Mouse (Mus musculus) neutrophil, adult 5-6 weeks (primary cell): ENCODE results near the gene Slc27a3. TPM values are rescaled to one million over a fixed set of nuclear protein-coding genes. Genes with fewer than 3 reads are reported as not detected.

Experiments
- ATAC-seq: fragments of 151-379, 151-347 bp; 2 replicates; pipeline ENCODE4 v1.8.0; 2017; ENCODE audit warnings: mild to moderate bottlenecking, moderate TSS enrichment; ENCODE audit not compliant: insufficient number of reproducible peaks, poor library complexity, low FRiP score, severe bottlenecking; ENCODE audit errors: extremely low read depth
- total RNA-seq: library from RNA; stranded (forward); fragments of 200-1000 nt; gene quantifications from 2 replicates; pipeline ENCODE4 v1.2.3, GENCODE M21; 2017

Gene Slc27a3
- total RNA-seq, 1 experiment from 2014 or later = 0.35 TPM

GRCm38 (mm10) chr3:90395629-90396028 lies 5.9 kb upstream of the Slc27a3 start:
- no peak for ATAC-seq

GRCm38 (mm10) chr3:90392661-90393060 lies 2.9 kb upstream of the Slc27a3 start:
- no peak for ATAC-seq

DNA sequence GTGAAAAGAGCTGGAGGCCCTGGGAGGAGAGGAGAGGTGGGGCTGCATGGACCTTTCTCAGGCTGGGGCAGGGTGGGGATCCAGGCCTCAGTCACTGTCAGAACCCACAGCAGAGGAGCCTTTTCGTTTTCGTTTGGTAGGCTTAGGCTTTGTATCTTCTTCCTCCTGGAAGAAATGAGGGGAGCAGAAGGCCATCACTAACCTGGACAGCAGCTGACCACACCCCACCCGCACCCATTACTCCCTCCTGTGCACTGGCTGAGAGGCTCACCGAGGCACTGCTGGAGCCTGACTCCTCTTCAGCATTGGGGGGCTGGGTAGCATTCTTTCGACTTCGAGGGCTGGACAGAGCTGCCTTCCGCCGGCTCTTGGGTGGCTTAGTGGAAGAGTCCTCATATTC lies 2.2 kb upstream of the Slc27a3 start:
- ATAC-seq = no peak

GRCm38 (mm10) chr3:90391004-90391403 lies 1.3 kb upstream of the Slc27a3 start:
- no peak for ATAC-seq

DNA sequence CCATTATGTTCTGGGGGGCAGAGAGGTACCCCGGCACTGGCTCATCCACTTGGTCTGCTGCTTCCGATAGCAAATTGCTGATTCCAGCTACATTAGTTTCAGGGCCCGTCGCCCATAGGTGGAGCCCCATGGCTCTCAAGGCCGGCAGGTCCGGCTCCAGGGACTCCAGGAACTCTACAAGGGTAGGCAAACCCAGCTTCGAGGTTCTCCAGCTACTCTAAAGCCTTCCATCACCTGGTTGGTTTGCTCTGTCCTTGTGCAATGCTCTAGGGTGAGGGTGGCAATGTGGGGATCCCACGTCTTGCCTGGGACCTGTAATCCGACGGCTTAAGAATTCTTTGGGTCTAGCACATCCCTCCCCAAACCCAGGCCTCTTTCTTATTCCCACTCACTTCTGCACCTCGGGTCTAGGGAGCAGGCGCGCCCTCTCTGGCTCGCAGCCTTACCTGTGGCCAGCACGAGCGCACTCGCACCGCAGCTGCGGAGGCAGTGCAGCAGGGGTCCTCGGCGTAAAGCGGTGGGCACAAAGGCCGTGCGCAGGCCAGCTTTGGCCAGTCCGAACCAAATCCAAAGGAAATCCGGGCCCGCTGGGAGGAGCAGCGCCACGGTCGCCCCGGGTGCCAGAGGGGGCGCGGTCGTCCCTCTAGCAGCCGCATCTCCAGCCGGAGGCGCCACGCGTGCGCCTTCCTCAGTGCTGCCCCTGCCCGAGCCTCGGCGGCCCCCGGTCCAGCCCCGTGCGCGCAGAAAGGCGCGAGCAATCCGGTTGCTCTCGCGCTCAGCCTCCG lies 820 bp downstream of the Slc27a3 start:
- no peak for ATAC-seq

DNA sequence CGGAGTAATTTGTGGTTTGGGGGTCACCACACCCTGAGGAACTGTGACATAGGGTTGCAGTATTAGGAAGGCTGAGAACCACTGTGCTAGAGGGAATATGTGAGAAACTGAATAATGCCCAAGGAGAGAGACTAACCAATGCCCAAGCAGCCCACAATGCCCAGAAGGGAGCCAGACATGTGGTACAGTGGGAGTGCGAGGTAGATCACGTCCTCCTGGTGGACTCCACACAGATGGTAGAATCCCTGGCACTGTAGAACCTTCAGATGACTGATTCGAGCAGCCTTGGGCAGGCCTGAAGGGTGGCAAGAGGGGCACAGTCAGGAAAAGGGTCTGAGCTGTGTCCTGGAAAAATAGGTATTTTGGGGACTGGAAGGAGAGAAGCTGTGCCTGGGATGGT lies 1.5 kb downstream of the Slc27a3 start:
- ATAC-seq = no peak

DNA sequence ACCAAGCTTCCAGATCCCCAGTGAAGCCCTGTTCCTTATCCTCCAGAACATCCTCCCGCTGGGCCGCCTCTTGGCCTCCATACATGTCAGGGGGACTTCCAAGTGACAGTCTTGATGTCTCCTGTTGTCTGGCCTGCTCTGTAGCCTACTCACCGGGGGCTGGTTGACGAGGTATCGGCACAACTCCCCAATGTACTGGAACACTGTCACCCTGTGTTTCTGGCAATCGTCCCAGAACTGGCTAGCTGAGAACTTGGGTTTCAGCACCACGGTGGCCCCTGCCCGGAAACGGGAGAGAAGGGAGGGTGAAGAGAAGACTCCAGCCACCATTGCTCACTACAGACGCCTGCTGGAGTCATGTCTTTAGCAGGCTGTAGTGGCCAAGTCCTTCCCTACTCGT lies 2.3 kb downstream of the Slc27a3 start:
- ATAC-seq = no peak

DNA sequence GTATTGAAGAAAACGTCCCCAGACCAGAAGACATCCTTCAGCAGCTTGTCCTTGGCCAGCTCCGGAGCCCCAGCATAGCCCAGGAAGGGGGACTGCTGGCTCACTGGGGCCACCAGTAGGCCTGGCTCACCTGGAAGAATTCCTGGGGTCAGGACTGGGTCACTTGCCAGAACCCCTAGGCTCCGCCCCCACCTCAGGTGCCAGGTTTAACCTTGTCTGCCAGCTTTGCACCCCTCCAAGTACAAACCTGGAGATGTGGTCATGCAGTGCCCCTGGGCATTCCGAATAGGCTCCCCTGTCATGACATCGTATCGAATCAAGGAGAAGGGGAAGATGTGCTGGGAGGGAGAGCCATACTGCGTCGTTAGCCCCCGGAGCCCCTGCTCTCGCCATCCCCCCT lies 2.9 kb downstream of the Slc27a3 start:
- ATAC-seq = no peak

GRCm38 (mm10) chr3:90384851-90385375 lies 4.8 kb downstream of the Slc27a3 start:
- ATAC-seq = no peak

DNA sequence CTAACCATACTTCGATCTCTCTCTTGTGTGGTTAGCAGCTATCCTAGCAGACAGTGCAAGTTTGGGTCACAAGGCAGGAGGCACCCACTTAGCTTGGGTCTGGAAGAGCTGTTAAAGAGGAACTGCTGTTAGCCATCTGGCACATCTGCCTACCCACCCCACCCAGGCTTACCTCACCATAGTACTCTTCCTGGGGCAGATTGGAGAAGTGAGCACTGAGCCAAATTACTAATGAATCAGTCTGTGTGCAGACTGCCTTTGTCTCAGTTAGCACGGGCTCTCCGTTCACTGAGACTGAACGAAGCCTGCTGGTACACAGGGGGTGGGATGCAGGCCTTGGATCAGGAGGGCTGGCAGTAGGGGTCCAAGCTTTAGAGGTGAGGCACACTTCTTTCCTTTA lies 6.0 kb downstream of the Slc27a3 start:
- ATAC-seq = peak; percentile 87

DNA sequence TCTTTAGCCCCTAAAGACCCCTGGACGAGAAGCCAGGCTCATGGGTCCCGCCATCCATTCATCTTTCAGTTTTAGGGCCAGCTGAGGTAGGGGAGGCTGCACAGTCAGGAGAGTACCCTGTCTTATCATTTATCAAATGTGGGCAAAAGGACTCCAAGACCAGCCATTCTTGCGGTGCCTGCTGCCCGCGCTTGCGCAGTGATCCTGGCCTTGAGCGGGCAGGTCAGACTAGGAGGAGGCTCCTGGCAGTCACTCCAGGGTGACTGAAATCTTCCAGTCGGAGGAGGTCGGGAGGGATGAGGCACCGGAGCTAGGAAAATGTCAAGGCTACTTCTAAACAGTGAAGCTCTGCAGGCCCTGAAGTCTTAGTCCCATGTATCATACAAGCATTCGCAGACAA lies 8.0 kb downstream of the Slc27a3 start:
- no peak for ATAC-seq

DNA sequence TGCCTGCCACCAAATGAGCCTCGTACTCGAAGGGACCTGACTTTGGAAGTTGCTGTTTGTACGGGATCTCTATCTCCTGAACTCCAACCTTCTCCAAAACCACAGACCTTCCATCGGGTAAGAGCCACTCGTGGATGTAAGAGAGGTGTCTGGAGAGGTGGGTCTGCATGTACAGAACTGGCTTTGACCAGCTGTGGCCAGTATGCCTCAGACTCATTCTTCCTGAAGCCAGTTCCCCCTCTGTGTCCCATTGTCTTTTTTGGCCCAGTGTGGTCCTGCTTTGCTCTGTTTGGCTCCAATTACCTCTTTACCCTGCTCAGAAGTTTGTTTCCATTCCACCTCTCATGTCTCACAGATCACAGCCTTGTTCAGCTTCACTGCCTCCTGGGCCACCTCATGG lies 11.2 kb downstream of the Slc27a3 start:
- no peak for ATAC-seq

DNA sequence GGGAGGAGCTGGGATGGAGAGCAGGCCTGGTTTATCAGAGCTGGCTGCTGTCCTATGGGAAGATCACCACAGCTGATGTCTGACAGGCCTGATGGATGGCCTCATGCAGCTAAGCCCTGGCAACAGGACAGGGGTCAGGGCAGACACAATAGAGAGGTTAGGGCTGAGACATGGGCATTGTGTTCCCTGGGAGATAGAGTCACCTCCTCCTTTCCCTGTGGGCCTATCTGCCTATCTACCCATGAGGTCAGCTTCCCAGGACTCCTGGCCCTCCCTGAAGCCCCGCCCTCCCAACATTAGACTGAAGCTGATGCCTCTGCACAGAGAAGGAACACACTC lies 13.5 kb downstream of the Slc27a3 start:
- no peak for ATAC-seq

DNA sequence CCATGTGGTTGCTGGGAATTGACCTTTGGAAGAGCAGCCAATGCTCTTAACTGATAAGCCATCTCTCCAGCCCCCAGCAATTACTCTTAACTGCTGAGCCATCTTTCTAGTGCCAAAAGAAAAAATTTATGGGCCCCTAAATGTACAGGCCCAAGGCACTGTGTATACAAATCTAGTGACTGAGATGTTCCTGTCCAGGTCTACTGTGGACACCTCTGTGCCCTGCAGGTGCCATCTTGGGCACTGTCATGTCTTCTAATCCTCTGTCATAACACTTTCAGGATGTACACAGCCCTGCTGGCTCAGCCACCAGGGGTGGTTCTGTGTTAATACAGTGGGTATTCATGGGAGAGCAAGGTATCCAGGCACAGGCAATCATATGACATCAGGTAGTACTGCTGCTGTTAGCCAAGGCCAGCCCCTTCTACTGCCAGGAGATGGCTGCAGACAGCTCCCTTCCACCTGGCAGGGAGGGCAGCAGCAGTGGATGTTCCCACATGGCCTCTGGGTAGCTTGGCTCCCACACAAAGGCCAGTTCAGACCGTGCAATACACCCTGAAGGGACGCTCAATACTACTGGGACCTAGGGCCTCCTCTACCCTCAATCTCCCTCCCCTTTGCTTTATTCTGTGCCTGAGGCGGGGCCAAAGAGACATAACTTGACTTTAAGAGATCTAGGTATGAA lies 14.0 kb downstream of the Slc27a3 start:
- no peak for ATAC-seq

DNA sequence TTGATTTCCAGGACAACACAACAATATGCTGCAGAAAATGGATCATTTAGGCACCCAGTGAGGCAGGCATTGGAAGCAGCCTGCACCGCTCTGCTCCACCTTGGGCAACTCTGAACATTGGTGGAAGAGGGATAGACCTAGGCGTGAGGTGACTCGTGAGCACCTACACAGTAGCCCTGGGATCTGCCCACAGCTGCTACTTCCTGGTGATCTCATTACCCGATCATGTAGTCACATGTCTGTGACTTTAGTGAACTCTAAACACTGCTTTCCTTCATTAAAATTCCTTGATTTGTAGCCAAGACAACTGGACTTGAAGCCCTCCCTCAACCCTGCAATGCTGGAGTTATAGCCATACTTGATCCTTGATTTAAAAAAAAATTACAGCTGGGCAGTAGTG lies 15.4 kb downstream of the Slc27a3 start:
- no peak for ATAC-seq

GRCm38 (mm10) chr3:90373432-90374028 lies 16.2 kb downstream of the Slc27a3 start:
- peak; percentile 60 for ATAC-seq

- no peak for ATAC-seq
Measured at GRCm38 (mm10) chr3:90372817-90373216, 16.9 kb downstream of the Slc27a3 start.

DNA sequence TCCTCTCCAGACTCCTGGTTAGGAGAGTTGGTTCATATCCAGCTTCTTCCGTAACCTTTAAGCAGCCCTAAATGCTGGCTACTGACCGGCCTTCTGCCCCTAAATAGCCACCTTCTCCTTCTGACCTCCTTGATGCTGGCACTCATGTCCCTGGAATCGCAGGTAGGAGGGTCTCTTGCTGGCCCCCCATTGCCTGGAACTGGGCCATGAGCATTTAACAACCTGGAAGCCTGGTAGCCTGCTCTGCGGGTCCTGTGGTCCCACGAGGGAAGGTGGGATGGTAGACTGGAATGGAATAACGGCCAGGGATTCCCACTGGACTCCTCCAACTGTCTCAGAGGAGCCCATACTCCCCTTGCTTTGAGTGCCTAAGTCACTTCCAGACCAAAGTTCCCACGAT lies 17.9 kb downstream of the Slc27a3 start:
- ATAC-seq = no peak

DNA sequence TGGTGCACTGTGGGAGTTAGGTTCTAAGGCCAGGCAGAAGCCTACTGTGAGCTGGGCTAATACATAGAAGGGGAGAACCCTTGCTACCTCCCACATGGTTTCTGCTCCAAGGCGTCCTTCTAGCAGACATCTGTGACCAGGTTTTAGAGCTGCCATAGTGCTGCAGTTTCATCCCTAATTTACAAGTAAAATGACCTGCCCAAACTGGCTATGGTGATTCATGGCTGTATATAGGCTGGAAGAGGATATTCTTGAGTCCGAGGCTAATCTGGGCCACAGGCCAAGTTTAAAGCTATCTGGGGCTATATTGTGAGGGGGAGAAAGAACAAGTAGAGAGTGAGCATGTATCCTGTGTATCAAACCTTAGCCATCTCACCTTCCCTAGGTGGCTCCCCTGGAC lies 20.7 kb downstream of the Slc27a3 start:
- ATAC-seq = no peak

DNA sequence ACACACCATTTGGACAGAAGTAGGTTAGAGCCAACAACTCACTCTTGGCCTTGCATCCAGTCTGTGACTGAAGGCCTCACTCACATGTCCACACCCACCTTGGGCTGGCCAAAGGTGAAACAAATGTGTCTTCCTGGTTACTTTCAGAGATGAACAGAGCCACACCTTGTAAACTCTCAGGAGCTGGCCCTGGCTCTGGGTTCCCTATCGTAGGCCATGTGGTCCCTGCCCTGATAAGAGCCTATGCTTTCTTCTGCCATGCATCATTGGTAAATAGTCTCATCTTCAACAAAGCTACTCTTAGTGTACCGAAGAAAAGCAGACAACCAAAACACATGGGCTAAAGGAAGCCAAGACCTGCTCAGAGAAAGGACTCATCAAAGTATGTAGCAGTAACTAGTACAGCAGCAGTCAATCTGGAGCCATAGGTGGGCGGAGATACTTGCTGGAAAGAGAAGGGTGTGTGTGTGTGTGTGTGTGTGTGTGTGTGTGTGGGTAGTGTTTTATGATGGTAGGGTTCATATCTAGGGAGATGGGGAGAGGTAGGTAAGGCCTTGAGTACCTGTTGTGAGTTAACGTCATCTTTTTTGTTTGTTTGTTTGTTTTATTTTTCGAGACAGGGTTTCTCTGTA lies 22.6 kb downstream of the Slc27a3 start:
- ATAC-seq = no peak
